Mouse (Mus musculus) embryonic fibroblast, embryonic 13.5 days (primary cell): Measurements from ENCODE around the gene Cetn2.

Experiments used
- CTCF ChIP-seq: IDR thresholded peaks from 2 replicates; pipeline ENCODE4 v1.5.1; 2011; ENCODE audit warnings: mild to moderate bottlenecking, control low read depth, low read length, moderate library complexity, borderline replicate concordance; ENCODE audit not compliant: insufficient read depth
- POLR2A ChIP-seq: IDR thresholded peaks from 2 replicates; pipeline ENCODE4 v1.6.1; 2011; ENCODE audit warnings: low read depth, mild to moderate bottlenecking, control low read depth, low read length, moderate library complexity

GRCm38 (mm10) chrX:72907619-72908403 lies 10.4 kb downstream of the Cetn2 start:
- TF ChIP-seq CTCF (no peak), POLR2A (no peak)
